Mouse (Mus musculus): ENCODE data around the gene Osgin1. TPM values are rescaled to one million over a fixed set of nuclear protein-coding genes. Genes with fewer than 3 reads are reported as not detected.

Osgin1 gene
- polyA plus RNA-seq, 1 experiment from 2014 or later: 0.23 TPM

DNA sequence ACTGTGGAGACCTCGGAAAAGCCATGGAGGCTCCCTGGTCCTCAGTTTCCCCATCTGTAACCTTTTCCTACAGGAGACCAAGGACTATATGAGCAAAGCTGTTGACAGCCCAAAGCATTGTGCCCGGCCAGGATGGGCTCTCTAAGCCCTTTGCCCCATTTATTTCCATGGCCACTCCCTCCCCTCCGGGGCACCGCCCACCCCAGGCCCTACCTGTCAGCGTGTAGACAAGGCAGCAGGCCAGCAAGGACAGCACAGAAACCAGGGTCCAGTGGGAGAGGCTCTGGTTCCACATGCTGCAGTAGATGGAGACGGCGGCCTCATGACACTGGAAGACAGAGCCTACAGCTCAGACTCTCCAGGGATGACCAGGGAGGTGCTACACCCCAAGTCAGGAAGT, 53.2 kb downstream of the Osgin1 start:
- H3K4me3 ChIP-seq (ENCODE audit: low read depth, low read length): no peak overlapping the region
- H3K9me3 ChIP-seq (ENCODE audit: control insufficient read depth, low read length): no peaks in the 10 kb centered on the region
- H3K36me3 ChIP-seq (ENCODE audit: control insufficient read depth, insufficient read depth, low read length): no peaks in the 10 kb centered on the region
- no peak overlapping the region for H3K4me2 ChIP-seq (replicated peaks; ENCODE audit: low read depth, low read length)
- 80% methylated on average over 7 of the region's 7 CpGs for WGBS
- ATAC-seq (ENCODE audit: low FRiP score): no peak
- DNase-seq (ENCODE audit: low spot score): no peak
- H3K27ac ChIP-seq (ENCODE audit: low read depth, low read length): no peak overlapping the region
- no peaks in the 10 kb centered on the region for H3K27me3 ChIP-seq (ENCODE audit: control insufficient read depth, insufficient read depth, low read length)
- no peak overlapping the region for H3K9ac ChIP-seq (ENCODE audit: low read depth, low read length)
- H3K4me1 ChIP-seq (replicated peaks; ENCODE audit: control insufficient read depth, insufficient read depth, low read length): no peaks in the 10 kb centered on the region; the same call in 1 of the 2 replicates

Other genes with a start within 250 kb of the Osgin1 start
- 366 and 377 TPM in 2 replicates for gene Hsbp1, start 89.6 kb upstream of the Osgin1 start, polyA plus RNA-seq (2014; fragmentation: Nextera tagmentation; extraction: Ambion mirVana)
- gene Mlycd, start 39.2 kb upstream of the Osgin1 start, polyA plus RNA-seq (2014; fragmentation: Nextera tagmentation; extraction: Ambion mirVana): 9.2 and 10.7 TPM in 2 replicates
- gene Necab2, start 12.6 kb downstream of the Osgin1 start, polyA plus RNA-seq (2014; fragmentation: Nextera tagmentation; extraction: Ambion mirVana): 14.5 and 17.2 TPM in 2 replicates
- 0.11 TPM in 1 of 2 replicates, not detected in the other for gene Slc38a8, start 67.6 kb downstream of the Osgin1 start, polyA plus RNA-seq (2014; fragmentation: Nextera tagmentation; extraction: Ambion mirVana)
- gene Mbtps1, start 124.6 kb downstream of the Osgin1 start, polyA plus RNA-seq (2014; fragmentation: Nextera tagmentation; extraction: Ambion mirVana): 64.8 and 84.4 TPM in 2 replicates
- gene Hsdl1, start 141.1 kb downstream of the Osgin1 start, polyA plus RNA-seq (2014; fragmentation: Nextera tagmentation; extraction: Ambion mirVana): 76.9 and 78.7 TPM in 2 replicates
- gene Dnaaf1, start 141.1 kb downstream of the Osgin1 start, polyA plus RNA-seq (2014; fragmentation: Nextera tagmentation; extraction: Ambion mirVana): 0.08 and 0.28 TPM in 2 replicates
- 10.1 and 11.9 TPM in 2 replicates for gene Taf1c, start 171.1 kb downstream of the Osgin1 start, polyA plus RNA-seq (2014; fragmentation: Nextera tagmentation; extraction: Ambion mirVana)
- gene Adad2, start 178.6 kb downstream of the Osgin1 start, polyA plus RNA-seq (2014; fragmentation: Nextera tagmentation; extraction: Ambion mirVana): 0.13 TPM in 1 of 2 replicates, not detected in the other
- 0.10 TPM in 1 of 2 replicates, not detected in the other for gene Kcng4, start 201.6 kb downstream of the Osgin1 start, polyA plus RNA-seq (2014; fragmentation: Nextera tagmentation; extraction: Ambion mirVana)
- 3.6 and 4.6 TPM in 2 replicates for gene Wfdc1, start 232.2 kb downstream of the Osgin1 start, polyA plus RNA-seq (2014; fragmentation: Nextera tagmentation; extraction: Ambion mirVana)

Measured in hindbrain, embryonic 11.5 days (tissue).